Mouse (Mus musculus): ENCODE results near the gene Spint2. TPM values are rescaled to one million over a fixed set of nuclear protein-coding genes. Genes with fewer than 3 reads are reported as not detected.
"Not testable (repeated sequence)": the region's sequence is repeated elsewhere in the genome, so short reads cannot be mapped to it uniquely, and the experiment has no call there.

The Spint2 gene
- total RNA-seq, 2 experiments from 2014 or later: 20.5 to 21.3 TPM

- no peak for DNase-seq (ENCODE audit: extremely low spot score in 1 of 2, low spot score in 2 of 2)
- intact Hi-C loops (cut with DNase I): no loop called here
Measured at GRCm38 (mm10) chr7:29251166-29251565, 30.5 kb downstream of the Spint2 start.

GRCm38 (mm10) chr7:29248261-29248841 is 33.4 kb downstream of the Spint2 start, which contains the start of gene 2200002D01Rik:
TSS of gene 2200002D01Rik (minus strand) at chr7:29248466.
- intact Hi-C loops (cut with DNase I): no loop called here
- DNase-seq (ENCODE audit: extremely low spot score in 1 of 2, low spot score in 2 of 2): no peak

- intact Hi-C loops (cut with DNase I): no loop called here
- DNase-seq (ENCODE audit: extremely low spot score in 1 of 2, low spot score in 2 of 2): peak in 1 of 2 experiments; percentile 41
Measured at GRCm38 (mm10) chr7:29247706-29248105, 34.0 kb downstream of the Spint2 start.

- intact Hi-C loops (cut with DNase I): no loop called here
- peak in 1 of 2 experiments; percentile 75 for DNase-seq (ENCODE audit: extremely low spot score in 1 of 2, low spot score in 2 of 2)
Measured at GRCm38 (mm10) chr7:29247314-29247700, 34.4 kb downstream of the Spint2 start.

GRCm38 (mm10) chr7:29246619-29247313 is 34.9 kb downstream of the Spint2 start:
- intact Hi-C loops (cut with DNase I): no loop called here
- no peak for DNase-seq (ENCODE audit: extremely low spot score in 1 of 2, low spot score in 2 of 2)

GRCm38 (mm10) chr7:29246015-29246414 is 35.7 kb downstream of the Spint2 start:
- no peak for DNase-seq (ENCODE audit: extremely low spot score in 1 of 2, low spot score in 2 of 2)
- intact Hi-C loops (cut with DNase I): no loop called here

GRCm38 (mm10) chr7:29244732-29245416 is 36.8 kb downstream of the Spint2 start:
- DNase-seq (ENCODE audit: extremely low spot score in 1 of 2, low spot score in 2 of 2): peak in 1 of 2 experiments; percentile 40
- intact Hi-C loops (cut with DNase I): no loop called here

GRCm38 (mm10) chr7:29238019-29238967 is 43.4 kb downstream of the Spint2 start, which contains the start of gene Yif1b:
TSS of gene Yif1b (plus strand) at chr7:29238329.
- intact Hi-C loops (cut with DNase I): no loop called here
- peak; percentile 97 to 98 for DNase-seq (ENCODE audit: extremely low spot score in 1 of 2, low spot score in 2 of 2)

- intact Hi-C loops (cut with DNase I); DNase-seq (ENCODE audit: extremely low spot score in 1 of 2, low spot score in 2 of 2): not testable (repeated sequence)
Measured at GRCm38 (mm10) chr7:29237596-29237995, 44.1 kb downstream of the Spint2 start.

- intact Hi-C loops (cut with DNase I): no loop called here
Measured at GRCm38 (mm10) chr7:29236593-29236992, 45.1 kb downstream of the Spint2 start.

GRCm38 (mm10) chr7:29234661-29235060 is 47.1 kb downstream of the Spint2 start:
- intact Hi-C loops (cut with DNase I): loop anchor here (5.0 kb wide), 1 partner anchor 52 kb away; the partner anchor contains the start of gene Psmd8
- DNase-seq (ENCODE audit: extremely low spot score in 1 of 2, low spot score in 2 of 2): no peak

More at GRCm38 (mm10) chr7:29236593-29236992, 45.1 kb downstream of the Spint2 start:
- DNase-seq (ENCODE audit: extremely low spot score in 1 of 2, low spot score in 2 of 2): no peak

- DNase-seq (ENCODE audit: extremely low spot score in 1 of 2, low spot score in 2 of 2): no peak
- intact Hi-C loops (cut with DNase I): loop anchor here (5.0 kb wide), 1 partner anchor 51 kb away; the partner anchor contains the start of gene Psmd8
Measured at GRCm38 (mm10) chr7:29233745-29234144, 48.0 kb downstream of the Spint2 start.

GRCm38 (mm10) chr7:29232247-29233013 is 49.3 kb downstream of the Spint2 start, which contains the start of gene Kcnk6:
TSS of gene Kcnk6 (minus strand) at chr7:29232515.
- peak in 1 of 2 experiments; percentile 69 for DNase-seq (ENCODE audit: extremely low spot score in 1 of 2, low spot score in 2 of 2)
- intact Hi-C loops (cut with DNase I): loop anchor here (5.0 kb wide), 1 partner anchor 50 kb away; the partner anchor contains the start of gene Psmd8

- intact Hi-C loops (cut with DNase I): loop anchor here (5.0 kb wide), 1 partner anchor 49 kb away; the partner anchor contains the start of gene Psmd8
Measured at GRCm38 (mm10) chr7:29231517-29231916, 50.2 kb downstream of the Spint2 start.

GRCm38 (mm10) chr7:29230560-29230959 is 51.2 kb downstream of the Spint2 start:
- DNase-seq (ENCODE audit: extremely low spot score in 1 of 2, low spot score in 2 of 2): no peak
- intact Hi-C loops (cut with DNase I): loop anchor here (5.0 kb wide), 1 partner anchor 48 kb away; the partner anchor contains the start of gene Psmd8

More at GRCm38 (mm10) chr7:29231517-29231916, 50.2 kb downstream of the Spint2 start:
- DNase-seq (ENCODE audit: extremely low spot score in 1 of 2, low spot score in 2 of 2): no peak

GRCm38 (mm10) chr7:29228202-29228601 is 53.5 kb downstream of the Spint2 start:
- intact Hi-C loops (cut with DNase I): no loop called here
- DNase-seq (ENCODE audit: extremely low spot score in 1 of 2, low spot score in 2 of 2): no peak

- intact Hi-C loops (cut with DNase I): no loop called here
- no peak for DNase-seq (ENCODE audit: extremely low spot score in 1 of 2, low spot score in 2 of 2)
Measured at GRCm38 (mm10) chr7:29225520-29225919, 56.2 kb downstream of the Spint2 start.

Measured in left cerebral cortex, postnatal 10 days (tissue).